ENCODE assay signal across 9 mouse cellular contexts in the genomic region with DNA sequence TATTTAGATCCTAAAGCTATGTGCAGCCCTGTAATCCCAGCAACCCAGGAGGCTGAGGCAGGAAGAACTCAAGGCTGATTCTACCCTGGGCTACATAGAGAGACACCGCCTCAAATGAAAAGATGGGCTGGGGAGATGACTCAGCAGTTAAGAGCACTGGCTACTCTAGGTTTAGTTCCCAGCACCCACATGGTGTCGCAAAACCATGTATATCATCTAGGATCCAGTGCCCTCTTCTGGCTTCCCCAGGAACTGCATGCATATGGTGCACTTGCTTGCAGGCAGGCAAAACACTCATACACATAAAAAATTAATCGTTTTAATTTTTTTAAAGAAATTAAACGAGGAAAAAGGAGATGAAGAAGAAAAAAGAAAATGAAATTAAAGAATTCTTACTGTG. TPM values are rescaled to one million over a fixed set of nuclear protein-coding genes. Genes with fewer than 3 reads are reported as not detected.
DNase-seq lines count a peak whose midpoint lies in the region; ATAC-seq and TF ChIP-seq lines count a peak whose summit lies in the region.
"Had no signal": no experiment of that assay in that cellular context is flagged by ENCODE, and none has a peak within 500 bp of the region (broad histone marks: within the 10 kb centered on the region; RNA-seq: fewer than 3 reads in every experiment).

No protein-coding gene starts in this region.

- ATAC-seq in kidney, embryonic 16.5 days (ENCODE audit: low FRiP score, low TSS enrichment): no peak
- no peak for ATAC-seq in hindbrain, embryonic 11.5 days (ENCODE audit: low FRiP score)
- ATAC-seq: forebrain, embryonic 15.5 days had no signal

- TF ChIP-seq CTCF in CH12.LX (conservative IDR thresholded peaks at IDR 0.05 in 1 of 2, IDR thresholded peaks at IDR 0.05 in 1 of 2; ENCODE audit: low read depth in 2 of 2, low read length in 2 of 2): peak; percentile 50 to 58

- no peak overlapping the region for H3K4me2 ChIP-seq in kidney, embryonic 16.5 days (replicated peaks; ENCODE audit: low read depth, low read length)
- H3K4me2 ChIP-seq in CH12.LX (ENCODE audit: insufficient read depth, low read depth, poor library complexity, severe bottlenecking): no peak overlapping the region
- H3K4me2 ChIP-seq in hindbrain, embryonic 11.5 days (replicated peaks; ENCODE audit: low read depth, low read length): no peak overlapping the region
- H3K4me2 ChIP-seq: forebrain, embryonic 15.5 days; limb, embryonic 15.5 days had no signal

- in situ Hi-C loops in CH12.LX (cut with MboI; ENCODE audit: low pct_ligation_motif_present, low pct_unique_long_range_greater_than_20kb, low sequenced_read_pairs): no loop called here

- H3K9ac ChIP-seq in kidney, embryonic 16.5 days (replicated peaks; ENCODE audit: low read length): no peak overlapping the region
- H3K9ac ChIP-seq in CH12.LX (ENCODE audit: insufficient read depth, low read depth): no peak overlapping the region
- no peak overlapping the region for H3K9ac ChIP-seq in hindbrain, embryonic 11.5 days (ENCODE audit: low read depth, low read length)
- H3K9ac ChIP-seq: forebrain, embryonic 15.5 days; limb, embryonic 15.5 days had no signal

- no peak overlapping the region for H3K27ac ChIP-seq in kidney, embryonic 16.5 days (ENCODE audit: low read length)
- H3K27ac ChIP-seq in CH12.LX (ENCODE audit: insufficient read depth, low read depth): no peak overlapping the region
- H3K27ac ChIP-seq in hindbrain, embryonic 11.5 days (ENCODE audit: low read depth, low read length): no peak overlapping the region
- H3K27ac ChIP-seq: forebrain, embryonic 15.5 days; limb, embryonic 15.5 days had no signal

- peaks cover 4% of the 10 kb centered on the region; the same call in 1 of the 2 replicates for H3K4me1 ChIP-seq in kidney, embryonic 16.5 days (ENCODE audit: insufficient read depth, low read length)
- peaks cover 4 to 20% of the 10 kb centered on the region in 2 experiments; a peak in 3 of 4 replicates for H3K4me1 ChIP-seq in CH12.LX (ENCODE audit: control insufficient read depth in 1 of 2, insufficient read depth in 2 of 2)
- H3K4me1 ChIP-seq in hindbrain, embryonic 11.5 days (replicated peaks; ENCODE audit: control insufficient read depth, insufficient read depth, low read length): no peaks in the 10 kb centered on the region
- H3K4me1 ChIP-seq: limb, embryonic 15.5 days had no signal

- H3K79me2 ChIP-seq in CH12.LX (replicated peaks; ENCODE audit: control insufficient read depth, extremely low read depth, insufficient read depth, poor library complexity, severe bottlenecking): no peaks in the 10 kb centered on the region

- no peak for TF ChIP-seq EP300 in CH12.LX (IDR thresholded peaks at IDR 0.05; ENCODE audit: low read length)

- no peak for TF ChIP-seq POLR2A in CH12.LX (IDR thresholded peaks at IDR 0.05; ENCODE audit: low read depth, low read length)

- DNase-seq in kidney, postnatal 10 days: peak; percentile 23
- DNase-seq in CH12.LX (ENCODE audit: extremely low read depth) (peak; percentile 35), NIH3T3 (ENCODE audit: low read depth) (peak; percentile 50)
- peak; percentile 38 for DNase-seq in naive thymus-derived CD4-positive, alpha-beta T cell, adult 2 months (ENCODE audit: low read depth)
- no peak for DNase-seq in hindbrain, embryonic 11.5 days (ENCODE audit: low spot score)
- DNase-seq in embryo, embryonic 9.5 days (ENCODE audit: extremely low spot score): no peak

- no peaks in the 10 kb centered on the region for H3K36me3 ChIP-seq in kidney, embryonic 16.5 days (ENCODE audit: insufficient read depth, low read length)
- no peaks in the 10 kb centered on the region for H3K36me3 ChIP-seq in CH12.LX (replicated peaks in 1 of 2; ENCODE audit: control insufficient read depth in 1 of 2, insufficient read depth in 1 of 2, low read length in 1 of 2)
- no peaks in the 10 kb centered on the region for H3K36me3 ChIP-seq in hindbrain, embryonic 11.5 days (ENCODE audit: control insufficient read depth, insufficient read depth, low read length)
- H3K36me3 ChIP-seq: forebrain, embryonic 15.5 days; limb, embryonic 15.5 days had no signal

- H3K4me3 ChIP-seq in kidney, embryonic 16.5 days (ENCODE audit: low read length): no peak overlapping the region
- H3K4me3 ChIP-seq in CH12.LX (replicated peaks in 1 of 3; ENCODE audit: low read depth in 2 of 3, low read length in 2 of 3, poor library complexity in 1 of 3): no peak overlapping the region
- no peak overlapping the region for H3K4me3 ChIP-seq in hindbrain, embryonic 11.5 days (ENCODE audit: low read depth, low read length)
- H3K4me3 ChIP-seq: forebrain, embryonic 15.5 days; limb, embryonic 15.5 days had no signal

- 94% methylated on average over 4 of the region's 4 CpGs for WGBS in kidney, embryonic 16.5 days
- WGBS in hindbrain, embryonic 11.5 days: 86% methylated on average over 4 of the region's 4 CpGs

- no peaks in the 10 kb centered on the region for H3K27me3 ChIP-seq in kidney, embryonic 16.5 days (ENCODE audit: insufficient read depth, low read length)
- no peaks in the 10 kb centered on the region for H3K27me3 ChIP-seq in CH12.LX (replicated peaks)
- H3K27me3 ChIP-seq in hindbrain, embryonic 11.5 days (ENCODE audit: control insufficient read depth, insufficient read depth, low read length): no peaks in the 10 kb centered on the region
- H3K27me3 ChIP-seq: forebrain, embryonic 15.5 days; limb, embryonic 15.5 days had no signal

- dilution Hi-C loops in CH12.LX (cut with MboI; ENCODE audit: extremely low pct_ligation_motif_present, extremely low pct_unique_long_range_greater_than_20kb, low sequenced_read_pairs): no loop called here

- TF ChIP-seq RAD21 in CH12.LX (IDR thresholded peaks at IDR 0.05; ENCODE audit: low read depth, low read length): peak; percentile 55

- 0 out of 2 replicates have a peak, but pooled peaks cover 2% of the 10 kb centered on the region for H3K9me3 ChIP-seq in kidney, embryonic 16.5 days (ENCODE audit: low read length)
- H3K9me3 ChIP-seq in CH12.LX (replicated peaks; ENCODE audit: low read length): peaks cover 4% of the 10 kb centered on the region
- H3K9me3 ChIP-seq in hindbrain, embryonic 11.5 days (ENCODE audit: control insufficient read depth, low read length): no peaks in the 10 kb centered on the region
- H3K9me3 ChIP-seq: forebrain, embryonic 15.5 days; limb, embryonic 15.5 days had no signal

TF ChIP-seq in CH12.LX, 34 proteins besides CTCF, POLR2A, EP300 and RAD21:
- TF ChIP-seq MXI1 (IDR thresholded peaks at IDR 0.05; ENCODE audit: low read depth, low read length): no peak
- TF ChIP-seq MAFK (IDR thresholded peaks at IDR 0.05; ENCODE audit: insufficient replicate concordance, low read length): peak; percentile 12; the same call in 1 of the 2 replicates
- peak; percentile 49 for TF ChIP-seq SMC3 (IDR thresholded peaks at IDR 0.05; ENCODE audit: low read depth, low read length)

RNA-seq across cellular contexts. Expression of gene Skap2, which starts 23.7 kb away (rescaled TPM):
- polyA plus RNA-seq in kidney, embryonic 16.5 days (2015; fragmentation: Nextera tagmentation; extraction: Ambion mirVana): 35.4 and 36.8 TPM in 2 replicates
- total RNA-seq in CH12.LX (2012; rRNA removed): 25.8 and 30.2 TPM in 2 replicates
- 51.9 and 61.0 TPM in 2 replicates for total RNA-seq in CH12.LX (2014; rRNA removed)
- 76.1 and 85.9 TPM in 2 replicates for polyA plus RNA-seq in CH12.LX (2012; ENCODE audit: insufficient read length, low read depth)
- polyA plus RNA-seq in hindbrain, embryonic 11.5 days (2014; fragmentation: Nextera tagmentation; extraction: Ambion mirVana): 29.0 and 30.9 TPM in 2 replicates

Comparison
In these comparisons a context has a peak if more than half of its experiments do, and no peak if none do; other contexts are left out.
1. DNase-seq: peak in kidney, postnatal 10 days (single experiment), CH12.LX (single experiment), NIH3T3 (single experiment) and naive thymus-derived CD4-positive, alpha-beta T cell, adult 2 months (single experiment); none in hindbrain, embryonic 11.5 days (single experiment) and embryo, embryonic 9.5 days (single experiment).